ENCODE assay signal across 31 mouse cellular contexts in the genomic region with DNA sequence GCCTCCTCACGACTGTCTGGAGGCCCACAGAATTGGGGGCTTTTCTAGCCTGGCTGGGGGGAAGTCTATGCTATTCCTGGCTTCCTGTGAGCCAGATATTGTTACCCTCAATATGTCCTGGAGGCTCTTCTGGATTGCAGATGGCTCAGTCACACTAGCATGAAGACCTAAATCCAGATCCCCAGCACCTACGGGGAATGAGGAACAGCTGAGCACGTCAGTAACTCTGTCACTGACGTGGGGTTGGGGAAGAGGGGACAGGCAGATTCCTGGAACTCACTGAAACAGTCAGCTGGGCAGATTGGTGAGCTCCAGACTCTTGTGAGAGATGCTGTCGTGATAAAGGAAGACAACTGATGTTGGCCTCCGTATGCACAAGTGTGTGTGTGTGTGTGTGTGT.
DNase-seq lines count a peak whose midpoint lies in the region; ATAC-seq and TF ChIP-seq lines count a peak whose summit lies in the region.
"Had no signal": no experiment of that assay in that cellular context is flagged by ENCODE, and none has a peak within 500 bp of the region (broad histone marks: within the 10 kb centered on the region; RNA-seq: fewer than 3 reads in every experiment).

No protein-coding gene starts in this region.

- H3K4me3 ChIP-seq in heart, embryonic 10.5 days, result no peak overlapping the region
- no peak overlapping the region for H3K4me3 ChIP-seq in lung, embryonic 16.5 days (ENCODE audit: low read length)
- no peak overlapping the region for H3K4me3 ChIP-seq in embryonic facial prominence, embryonic 14.5 days (ENCODE audit: low read depth, low read length)
- no peak overlapping the region for H3K4me3 ChIP-seq in myocyte
- H3K4me3 ChIP-seq: erythroblast, embryonic 14.5 days; gastrocnemius, adult 2 months; heart, embryonic 12.5 days; hindbrain, embryonic 13.5 days; kidney, embryonic 15.5 days; layer of hippocampus, adult 2 months; left cerebral cortex, adult 2 months; megakaryocyte, embryonic 14.5 days; midbrain, embryonic 13.5 days had no signal

- H3K4me1 ChIP-seq in heart, embryonic 10.5 days, result peaks cover 28% of the 10 kb centered on the region
- H3K4me1 ChIP-seq in lung, embryonic 16.5 days (replicated peaks; ENCODE audit: control insufficient read depth, insufficient read depth, low read length), result peaks cover 21% of the 10 kb centered on the region
- peaks cover 11% of the 10 kb centered on the region for H3K4me1 ChIP-seq in embryonic facial prominence, embryonic 14.5 days (ENCODE audit: control insufficient read depth, insufficient read depth, low read length)

- no peak for TF ChIP-seq POLR2A in myocyte (IDR thresholded peaks at IDR 0.05; ENCODE audit: insufficient read length, low read depth)

- H3K4me2 ChIP-seq in lung, embryonic 16.5 days (ENCODE audit: low read depth, low read length), result no peak overlapping the region
- H3K4me2 ChIP-seq in embryonic facial prominence, embryonic 14.5 days (ENCODE audit: low read depth, low read length), result no peak overlapping the region
- H3K4me2 ChIP-seq in myocyte (ENCODE audit: low read depth), result no peak overlapping the region
- H3K4me2 ChIP-seq: heart, embryonic 12.5 days; hindbrain, embryonic 13.5 days; kidney, embryonic 15.5 days; lung, embryonic 14.5 days; midbrain, embryonic 13.5 days had no signal

- no peak overlapping the region for H3ac ChIP-seq in myocyte (ENCODE audit: control insufficient read depth, insufficient read length)

- H3K9me3 ChIP-seq in heart, embryonic 10.5 days, result no peaks in the 10 kb centered on the region
- no peaks in the 10 kb centered on the region for H3K9me3 ChIP-seq in lung, embryonic 16.5 days (ENCODE audit: control insufficient read depth, low read length)
- no peaks in the 10 kb centered on the region for H3K9me3 ChIP-seq in embryonic facial prominence, embryonic 14.5 days (ENCODE audit: control insufficient read depth, low read length)
- H3K9me3 ChIP-seq: heart, embryonic 12.5 days; hindbrain, embryonic 13.5 days; kidney, embryonic 15.5 days; midbrain, embryonic 13.5 days had no signal

- peaks cover 24% of the 10 kb centered on the region for H3K36me3 ChIP-seq in heart, embryonic 10.5 days
- peaks cover 7% of the 10 kb centered on the region for H3K36me3 ChIP-seq in lung, embryonic 16.5 days (ENCODE audit: control insufficient read depth, insufficient read depth, low read length)
- peaks cover 24% of the 10 kb centered on the region for H3K36me3 ChIP-seq in embryonic facial prominence, embryonic 14.5 days (ENCODE audit: control insufficient read depth, insufficient read depth, low read length)
- H3K36me3 ChIP-seq in myocyte (ENCODE audit: control insufficient read depth, insufficient read depth), result peaks cover 17% of the 10 kb centered on the region

- H3K9ac ChIP-seq in lung, embryonic 16.5 days (ENCODE audit: low read length), result no peak overlapping the region
- no peak overlapping the region for H3K9ac ChIP-seq in embryonic facial prominence, embryonic 14.5 days (ENCODE audit: low read depth, low read length)
- H3K9ac ChIP-seq: heart, embryonic 12.5 days; hindbrain, embryonic 13.5 days; kidney, embryonic 15.5 days; liver, embryonic 14.5 days; lung, embryonic 14.5 days; midbrain, embryonic 13.5 days had no signal

- 42% methylated on average over 6 of the region's 6 CpGs for WGBS in heart, embryonic 10.5 days
- 52% methylated on average over 6 of the region's 6 CpGs for WGBS in lung, embryonic 16.5 days
- 42% methylated on average over 6 of the region's 6 CpGs for WGBS in embryonic facial prominence, embryonic 14.5 days

- intact Hi-C loops in heart, postnatal 14 days (cut with DNase I), result no loop called here

- H3K27me3 ChIP-seq in heart, embryonic 10.5 days (ENCODE audit: insufficient read depth, poor library complexity, severe bottlenecking), result no peaks in the 10 kb centered on the region
- no peaks in the 10 kb centered on the region for H3K27me3 ChIP-seq in lung, embryonic 16.5 days (ENCODE audit: control insufficient read depth, insufficient read depth, low read depth, low read length)
- no peaks in the 10 kb centered on the region for H3K27me3 ChIP-seq in embryonic facial prominence, embryonic 14.5 days (replicated peaks; ENCODE audit: control insufficient read depth, insufficient read depth, low read length)
- no peaks in the 10 kb centered on the region for H3K27me3 ChIP-seq in myocyte (ENCODE audit: control insufficient read depth, insufficient read depth, insufficient read length)
- H3K27me3 ChIP-seq: heart, embryonic 12.5 days; hindbrain, embryonic 13.5 days; kidney, embryonic 15.5 days; megakaryocyte, embryonic 14.5 days; midbrain, embryonic 13.5 days had no signal

- H3K27ac ChIP-seq in heart, embryonic 10.5 days, result peak overlapping the region; percentile 42
- H3K27ac ChIP-seq in lung, embryonic 16.5 days (ENCODE audit: low read length), result peak overlapping the region; percentile 73
- H3K27ac ChIP-seq in embryonic facial prominence, embryonic 14.5 days (replicated peaks; ENCODE audit: low read depth, low read length), result peak overlapping the region; percentile 2
- H3K27ac ChIP-seq: gastrocnemius, adult 2 months; hindbrain, embryonic 13.5 days; kidney, embryonic 15.5 days; liver, embryonic 14.5 days; midbrain, embryonic 13.5 days had no signal

- H3K79me2 ChIP-seq in myocyte (ENCODE audit: control insufficient read depth, insufficient read depth), result peaks cover 3% of the 10 kb centered on the region

- ATAC-seq in lung, embryonic 16.5 days (ENCODE audit: low read depth), result no peak
- 0 out of 2 replicates have a peak, but pooled peaks have one; percentile 19 for ATAC-seq in embryonic facial prominence, embryonic 14.5 days (ENCODE audit: low read depth)
- ATAC-seq: CD4-positive, CD25-positive, alpha-beta regulatory T cell, adult 4 months; midbrain, embryonic 13.5 days had no signal

- no peak for DNase-seq in heart, embryonic 10.5 days (ENCODE audit: low spot score)
- no peak for DNase-seq in heart, postnatal 14 days
- DNase-seq in lung, postnatal 25 days (ENCODE audit: low spot score), result no peak
- DNase-seq in embryonic facial prominence, embryonic 14.5 days (ENCODE audit: low spot score), result peak; percentile 59
- no peak for DNase-seq in spleen, adult 12 weeks (ENCODE audit: low spot score)
- DNase-seq: adrenal gland, postnatal 25 days; cerebellum, adult 18-20 months; cerebellum, postnatal 10 days; gastrocnemius, adult 2 months; gastrocnemius, postnatal 36 days; heart, adult 18-20 months; heart, postnatal 36 days; kidney, adult 18-20 months; kidney, postnatal 25 days; liver; lung, embryonic 14.5 days; right cerebral cortex, adult 18-20 months; thymus, adult 2 months; thymus, postnatal 36 days had no signal

TF ChIP-seq in myocyte, 11 proteins besides CTCF, POLR2A, EP300 and RAD21:
- TF ChIP-seq E2F4 (IDR thresholded peaks at IDR 0.05; ENCODE audit: insufficient read depth), result no peak
- TF ChIP-seq TCF12 (IDR thresholded peaks at IDR 0.05; ENCODE audit: insufficient read depth, poor library complexity, severe bottlenecking), result no peak
- no peak for TF ChIP-seq SRF (IDR thresholded peaks at IDR 0.05; ENCODE audit: control insufficient read depth, insufficient read length, low read depth)
- no peak for TF ChIP-seq POLR2AphosphoS2 (IDR thresholded peaks at IDR 0.05; ENCODE audit: insufficient read length, low read depth)
- TF ChIP-seq TCF3 (IDR thresholded peaks at IDR 0.05; ENCODE audit: insufficient read length, low read depth), result no peak
- no peak for TF ChIP-seq CEBPB (IDR thresholded peaks at IDR 0.05; ENCODE audit: insufficient read depth, poor library complexity, severe bottlenecking)
- TF ChIP-seq REST (IDR thresholded peaks at IDR 0.05; ENCODE audit: insufficient read depth, insufficient read length), result no peak
- no peak for TF ChIP-seq USF1 (IDR thresholded peaks at IDR 0.05; ENCODE audit: low read depth)
- TF ChIP-seq MYOD1 (IDR thresholded peaks at IDR 0.05; ENCODE audit: control insufficient read depth in 1 of 3, insufficient read length in 2 of 3, low read depth in 2 of 3), result peak in 2 of 3 experiments; percentile 41 to 66
- no peak for TF ChIP-seq MAX (IDR thresholded peaks at IDR 0.05; ENCODE audit: low read depth)
- peak in 1 of 3 experiments; percentile 57 for TF ChIP-seq MYOG (IDR thresholded peaks at IDR 0.05; ENCODE audit: control insufficient read depth in 1 of 3, insufficient read depth in 1 of 3, insufficient read length in 2 of 3, low read depth in 2 of 3)

Comparison
In these comparisons a context has a peak if more than half of its experiments do, and no peak if none do; other contexts are left out.
1. H3K27ac ChIP-seq: peak in every context shown above with its lines; median percentile 73 in lung, embryonic 16.5 days; 42 in heart, embryonic 10.5 days; 2 in embryonic facial prominence, embryonic 14.5 days.